12 mouse cellular contexts compared by ENCODE assay signal in genomic region chr1:193167746-193168145, GRCm38 (mm10). TPM values are rescaled to one million over a fixed set of nuclear protein-coding genes. Genes with fewer than 3 reads are reported as not detected.
DNase-seq lines count a peak whose midpoint lies in the region; ATAC-seq and TF ChIP-seq lines count a peak whose summit lies in the region.
"Had no signal": no experiment of that assay in that cellular context is flagged by ENCODE, and none has a peak within 500 bp of the region (broad histone marks: within the 10 kb centered on the region; RNA-seq: fewer than 3 reads in every experiment).

Gene A130010J15Rik (plus strand): TSS chr1:193168046.

- no peak for ATAC-seq in kidney, embryonic 15.5 days (replicated peaks; ENCODE audit: low FRiP score)
- no peak for ATAC-seq in forebrain, embryonic 16.5 days
- ATAC-seq in midbrain, embryonic 13.5 days: no peak

- no peaks in the 10 kb centered on the region for H3K9me3 ChIP-seq in kidney, embryonic 15.5 days (replicated peaks)
- H3K9me3 ChIP-seq in embryonic facial prominence, embryonic 10.5 days: no peaks in the 10 kb centered on the region
- no peaks in the 10 kb centered on the region for H3K9me3 ChIP-seq in forebrain, embryonic 16.5 days (ENCODE audit: control insufficient read depth, low read length)
- H3K9me3 ChIP-seq in midbrain, embryonic 13.5 days: no peaks in the 10 kb centered on the region

- intact Hi-C loops in left cerebral cortex, adult 2 months (cut with DNase I): no loop called here

- 86% methylated on average over 3 of the region's 3 CpGs for WGBS in kidney, embryonic 15.5 days
- 90% methylated on average over 3 of the region's 3 CpGs for WGBS in embryonic facial prominence, embryonic 10.5 days
- 96% methylated on average over 3 of the region's 3 CpGs for WGBS in forebrain, embryonic 16.5 days
- WGBS in midbrain, embryonic 13.5 days: 91% methylated on average over 3 of the region's 3 CpGs

- H3K4me2 ChIP-seq in kidney, embryonic 15.5 days: no peak within 1 kb of the TSS
- no peak within 1 kb of the TSS for H3K4me2 ChIP-seq in forebrain, embryonic 16.5 days (ENCODE audit: low read length)
- no peak within 1 kb of the TSS for H3K4me2 ChIP-seq in midbrain, embryonic 13.5 days (replicated peaks)

- H3K27me3 ChIP-seq in kidney, embryonic 15.5 days: no peaks in the 10 kb centered on the region
- H3K27me3 ChIP-seq in embryonic facial prominence, embryonic 10.5 days (replicated peaks; ENCODE audit: low read depth, poor library complexity, severe bottlenecking): no peaks in the 10 kb centered on the region
- H3K27me3 ChIP-seq in forebrain, embryonic 16.5 days (replicated peaks; ENCODE audit: control insufficient read depth, insufficient read depth, low read length): no peaks in the 10 kb centered on the region
- H3K27me3 ChIP-seq in midbrain, embryonic 13.5 days: no peaks in the 10 kb centered on the region

- 0 out of 2 replicates have a peak, but pooled peaks cover 7% of the 10 kb centered on the region for H3K36me3 ChIP-seq in kidney, embryonic 15.5 days
- H3K36me3 ChIP-seq in embryonic facial prominence, embryonic 10.5 days (replicated peaks): 0 out of 2 replicates have a peak, but pooled peaks cover 3% of the 10 kb centered on the region
- no peaks in the 10 kb centered on the region for H3K36me3 ChIP-seq in forebrain, embryonic 16.5 days (ENCODE audit: control insufficient read depth, insufficient read depth)
- no peaks in the 10 kb centered on the region for H3K36me3 ChIP-seq in midbrain, embryonic 13.5 days

- H3K9ac ChIP-seq in kidney, embryonic 15.5 days: no peak within 1 kb of the TSS
- H3K9ac ChIP-seq in forebrain, embryonic 16.5 days (replicated peaks; ENCODE audit: low read depth, low read length): no peak within 1 kb of the TSS
- H3K9ac ChIP-seq in midbrain, embryonic 13.5 days (replicated peaks): no peak within 1 kb of the TSS

- no peak for DNase-seq in kidney, postnatal 25 days
- DNase-seq in embryonic facial prominence, embryonic 10.5 days (ENCODE audit: low spot score): no peak
- DNase-seq in cerebellum, postnatal 14 days: no peak
- no peak for DNase-seq in layer of hippocampus, postnatal 36 days
- no peak for DNase-seq in left cerebral cortex, adult 2 months (ENCODE audit: extremely low spot score in 1 of 2, low spot score in 2 of 2)
- DNase-seq: adrenal gland, postnatal 25 days; cerebellum, postnatal 36 days; gastrocnemius, postnatal 14 days had no signal

- no peak within 1 kb of the TSS for H3K4me3 ChIP-seq in kidney, embryonic 15.5 days (replicated peaks)
- H3K4me3 ChIP-seq in embryonic facial prominence, embryonic 10.5 days: no peak within 1 kb of the TSS
- no peak within 1 kb of the TSS for H3K4me3 ChIP-seq in forebrain, embryonic 16.5 days (replicated peaks; ENCODE audit: low read length)
- H3K4me3 ChIP-seq in midbrain, embryonic 13.5 days (replicated peaks): no peak within 1 kb of the TSS
- H3K4me3 ChIP-seq in left cerebral cortex, adult 2 months: no peak within 1 kb of the TSS

- H3K27ac ChIP-seq in kidney, embryonic 15.5 days: no peak within 1 kb of the TSS
- H3K27ac ChIP-seq in embryonic facial prominence, embryonic 10.5 days (replicated peaks): no peak within 1 kb of the TSS
- H3K27ac ChIP-seq in forebrain, embryonic 16.5 days (ENCODE audit: low read length): no peak within 1 kb of the TSS
- no peak within 1 kb of the TSS for H3K27ac ChIP-seq in midbrain, embryonic 13.5 days
- no peak within 1 kb of the TSS for H3K27ac ChIP-seq in left cerebral cortex, adult 2 months
- H3K27ac ChIP-seq: macrophage had no signal

- H3K4me1 ChIP-seq in kidney, embryonic 15.5 days: peaks cover 12% of the 10 kb centered on the region
- peaks cover 8% of the 10 kb centered on the region; the same call in 1 of the 2 replicates for H3K4me1 ChIP-seq in embryonic facial prominence, embryonic 10.5 days
- H3K4me1 ChIP-seq in forebrain, embryonic 16.5 days (replicated peaks; ENCODE audit: control insufficient read depth, insufficient read depth, low read length): peaks cover 11% of the 10 kb centered on the region
- H3K4me1 ChIP-seq in midbrain, embryonic 13.5 days (replicated peaks): peaks cover 19% of the 10 kb centered on the region

- TF ChIP-seq CTCF in left cerebral cortex, adult 2 months (IDR thresholded peaks at IDR 0.05): no peak

RNA-seq across cellular contexts. Expression of gene A130010J15Rik, which starts in this region (rescaled TPM):
- polyA plus RNA-seq in kidney, embryonic 15.5 days (2015; fragmentation: Nextera tagmentation; extraction: Ambion mirVana): 14.2 and 16.3 TPM in 2 replicates
- 16.4 and 18.0 TPM in 2 replicates for polyA plus RNA-seq in embryonic facial prominence, embryonic 10.5 days (2016; fragmentation: Nextera tagmentation; extraction: Ambion mirVana)
- 14.2 and 16.1 TPM in 2 replicates for polyA plus RNA-seq in forebrain, embryonic 16.5 days (2015; fragmentation: Nextera tagmentation; extraction: Ambion mirVana)
- 14.2 and 15.4 TPM in 2 replicates for polyA plus RNA-seq in midbrain, embryonic 13.5 days (2015; fragmentation: Nextera tagmentation; extraction: Ambion mirVana)
- total RNA-seq in layer of hippocampus, postnatal 36 days (2021): 1 to 10 TPM; 4.4 to 5.6 TPM
- total RNA-seq in left cerebral cortex, adult 2 months (2021): 1 to 10 TPM; 3.4 to 3.5 TPM
